Mouse (Mus musculus) E14TG2a.4 (cell line): ENCODE data around the gene Lrrc9.

Source experiments
- CTCF ChIP-seq: conservative IDR thresholded peaks from 2 replicates; pipeline ENCODE4 v1.5.1; 2014; ENCODE audit warnings: low read length
- NANOG ChIP-seq: IDR thresholded peaks from 2 replicates; pipeline ENCODE4 v1.6.1; 2014; ENCODE audit warnings: borderline replicate concordance, low read length, mixed read lengths
- POU5F1 ChIP-seq: IDR thresholded peaks from 2 replicates; pipeline ENCODE4 v1.6.1; 2014; ENCODE audit warnings: low read length, borderline replicate concordance

- TF ChIP-seq CTCF (no peak), NANOG (no peak), POU5F1 (no peak)
Observed at GRCm38 (mm10) chr12:72407721-72408110, 34.0 kb upstream of the Lrrc9 start.
